Mouse (Mus musculus): ENCODE data around the gene Ano6. TPM values are rescaled to one million over a fixed set of nuclear protein-coding genes. Genes with fewer than 3 reads are reported as not detected.

Gene Ano6
- polyA plus RNA-seq, 1 experiment from 2014 or later = 30.0 TPM

GRCm38 (mm10) chr15:95758069-95758468 lies 32.6 kb upstream of the Ano6 start:
- 89% methylated on average over 5 of the region's 5 CpGs for WGBS
- Histone ChIP-seq H3K4me3 (no peak overlapping the region), H3K36me3 (no peaks in the 10 kb centered on the region), H3K9me3 (replicated peaks) (no peaks in the 10 kb centered on the region), H3K4me1 (peaks cover under 1% of the 10 kb centered on the region; the same call in 1 of the 2 replicates), H3K27me3 (ENCODE audit: low read depth, poor library complexity, severe bottlenecking) (no peaks in the 10 kb centered on the region), H3K27ac (replicated peaks) (no peak overlapping the region)
- DNase-seq (ENCODE audit: low spot score) = no peak

- no peaks in the 10 kb centered on the region for H3K27me3 ChIP-seq (ENCODE audit: low read depth, poor library complexity, severe bottlenecking)
- H3K36me3 ChIP-seq = no peaks in the 10 kb centered on the region
- 87% methylated on average over 12 of the region's 12 CpGs for WGBS
- H3K4me1 ChIP-seq = peaks cover 5% of the 10 kb centered on the region; the same call in 1 of the 2 replicates
- H3K27ac ChIP-seq (replicated peaks) = no peak overlapping the region
- H3K4me3 ChIP-seq = no peak overlapping the region
- DNase-seq (ENCODE audit: low spot score) = no peak
- no peaks in the 10 kb centered on the region for H3K9me3 ChIP-seq (replicated peaks)
Measured at GRCm38 (mm10) chr15:95758696-95759434, 31.8 kb upstream of the Ano6 start.

GRCm38 (mm10) chr15:95759857-95760256 lies 30.8 kb upstream of the Ano6 start:
- peaks cover 5% of the 10 kb centered on the region; the same call in 1 of the 2 replicates for H3K4me1 ChIP-seq
- 77% methylated on average over 6 of the region's 6 CpGs for WGBS
- H3K36me3 ChIP-seq = no peaks in the 10 kb centered on the region
- H3K4me3 ChIP-seq = no peak overlapping the region
- H3K27ac ChIP-seq (replicated peaks) = no peak overlapping the region
- no peak for DNase-seq (ENCODE audit: low spot score)
- H3K27me3 ChIP-seq (ENCODE audit: low read depth, poor library complexity, severe bottlenecking) = no peaks in the 10 kb centered on the region
- no peaks in the 10 kb centered on the region for H3K9me3 ChIP-seq (replicated peaks)

GRCm38 (mm10) chr15:95761420-95761819 lies 29.2 kb upstream of the Ano6 start:
- peaks cover 5% of the 10 kb centered on the region; the same call in 1 of the 2 replicates for H3K4me1 ChIP-seq
- H3K27ac ChIP-seq (replicated peaks) = no peak overlapping the region
- no peaks in the 10 kb centered on the region for H3K9me3 ChIP-seq (replicated peaks)
- no peak for DNase-seq (ENCODE audit: low spot score)
- H3K36me3 ChIP-seq = no peaks in the 10 kb centered on the region
- 84% methylated on average over 7 of the region's 7 CpGs for WGBS
- no peak overlapping the region for H3K4me3 ChIP-seq
- no peaks in the 10 kb centered on the region for H3K27me3 ChIP-seq (ENCODE audit: low read depth, poor library complexity, severe bottlenecking)

- H3K27ac ChIP-seq (replicated peaks) = no peak overlapping the region
- no peaks in the 10 kb centered on the region for H3K9me3 ChIP-seq (replicated peaks)
- no peaks in the 10 kb centered on the region for H3K27me3 ChIP-seq (ENCODE audit: low read depth, poor library complexity, severe bottlenecking)
- H3K4me3 ChIP-seq = no peak overlapping the region
- no peaks in the 10 kb centered on the region for H3K36me3 ChIP-seq
- DNase-seq (ENCODE audit: low spot score) = peak; percentile 77
- peaks cover 5% of the 10 kb centered on the region; the same call in 1 of the 2 replicates for H3K4me1 ChIP-seq
- WGBS = 37% methylated on average over 12 of the region's 12 CpGs
Measured at GRCm38 (mm10) chr15:95762661-95763303, 27.9 kb upstream of the Ano6 start.

- Histone ChIP-seq H3K4me3 (no peak overlapping the region), H3K4me1 (peaks cover 5% of the 10 kb centered on the region; the same call in 1 of the 2 replicates), H3K27me3 (ENCODE audit: low read depth, poor library complexity, severe bottlenecking) (no peaks in the 10 kb centered on the region), H3K27ac (replicated peaks) (no peak overlapping the region), H3K9me3 (replicated peaks) (no peaks in the 10 kb centered on the region), H3K36me3 (no peaks in the 10 kb centered on the region)
- WGBS = 47% methylated on average over 6 of the region's 6 CpGs
- DNase-seq (ENCODE audit: low spot score) = no peak
Measured at GRCm38 (mm10) chr15:95763464-95763863, 27.2 kb upstream of the Ano6 start.

GRCm38 (mm10) chr15:95765271-95765670 lies 25.4 kb upstream of the Ano6 start:
- WGBS = 91% methylated on average over 8 of the region's 8 CpGs
- Histone ChIP-seq H3K4me1 (peaks cover 5% of the 10 kb centered on the region; the same call in 1 of the 2 replicates), H3K27ac (replicated peaks) (no peak overlapping the region), H3K27me3 (ENCODE audit: low read depth, poor library complexity, severe bottlenecking) (no peaks in the 10 kb centered on the region), H3K4me3 (no peak overlapping the region), H3K36me3 (no peaks in the 10 kb centered on the region), H3K9me3 (replicated peaks) (no peaks in the 10 kb centered on the region)
- no peak for DNase-seq (ENCODE audit: low spot score)

- H3K9me3 ChIP-seq (replicated peaks) = no peaks in the 10 kb centered on the region
- no peak for DNase-seq (ENCODE audit: low spot score)
- peaks cover 5% of the 10 kb centered on the region; the same call in 1 of the 2 replicates for H3K4me1 ChIP-seq
- H3K27ac ChIP-seq (replicated peaks) = no peak overlapping the region
- 87% methylated on average over 6 of the region's 6 CpGs for WGBS
- H3K27me3 ChIP-seq (ENCODE audit: low read depth, poor library complexity, severe bottlenecking) = no peaks in the 10 kb centered on the region
- no peaks in the 10 kb centered on the region for H3K36me3 ChIP-seq
- H3K4me3 ChIP-seq = no peak overlapping the region
Measured at GRCm38 (mm10) chr15:95765936-95766335, 24.7 kb upstream of the Ano6 start.

- DNase-seq (ENCODE audit: low spot score) = no peak
- Histone ChIP-seq H3K36me3 (no peaks in the 10 kb centered on the region), H3K4me1 (peaks cover 5% of the 10 kb centered on the region; the same call in 1 of the 2 replicates), H3K27me3 (ENCODE audit: low read depth, poor library complexity, severe bottlenecking) (no peaks in the 10 kb centered on the region), H3K9me3 (replicated peaks) (no peaks in the 10 kb centered on the region), H3K4me3 (no peak overlapping the region), H3K27ac (replicated peaks) (no peak overlapping the region)
- WGBS = 76% methylated on average over 7 of the region's 7 CpGs
Measured at GRCm38 (mm10) chr15:95767825-95768224, 22.8 kb upstream of the Ano6 start.

GRCm38 (mm10) chr15:95768703-95769102 lies 21.9 kb upstream of the Ano6 start:
- Histone ChIP-seq H3K27ac (replicated peaks) (no peak overlapping the region), H3K27me3 (ENCODE audit: low read depth, poor library complexity, severe bottlenecking) (no peaks in the 10 kb centered on the region), H3K9me3 (replicated peaks) (no peaks in the 10 kb centered on the region), H3K4me1 (no peaks in the 10 kb centered on the region), H3K4me3 (no peak overlapping the region), H3K36me3 (no peaks in the 10 kb centered on the region)
- no peak for DNase-seq (ENCODE audit: low spot score)
- 90% methylated on average over 5 of the region's 5 CpGs for WGBS

- no peaks in the 10 kb centered on the region for H3K4me1 ChIP-seq
- H3K9me3 ChIP-seq (replicated peaks) = no peaks in the 10 kb centered on the region
- 87% methylated on average over 4 of the region's 4 CpGs for WGBS
- H3K27ac ChIP-seq (replicated peaks) = no peak overlapping the region
- no peak for DNase-seq (ENCODE audit: low spot score)
- H3K4me3 ChIP-seq = no peak overlapping the region
- no peaks in the 10 kb centered on the region for H3K27me3 ChIP-seq (ENCODE audit: low read depth, poor library complexity, severe bottlenecking)
- H3K36me3 ChIP-seq = no peaks in the 10 kb centered on the region
Measured at GRCm38 (mm10) chr15:95769576-95769975, 21.1 kb upstream of the Ano6 start.

- Histone ChIP-seq H3K9me3 (replicated peaks) (no peaks in the 10 kb centered on the region), H3K36me3 (no peaks in the 10 kb centered on the region), H3K27ac (replicated peaks) (no peak overlapping the region), H3K4me3 (no peak overlapping the region), H3K4me1 (no peaks in the 10 kb centered on the region), H3K27me3 (ENCODE audit: low read depth, poor library complexity, severe bottlenecking) (no peaks in the 10 kb centered on the region)
- 89% methylated on average over 2 of the region's 2 CpGs for WGBS
- no peak for DNase-seq (ENCODE audit: low spot score)
Measured at GRCm38 (mm10) chr15:95770307-95770706, 20.3 kb upstream of the Ano6 start.

- no peak overlapping the region for H3K27ac ChIP-seq (replicated peaks)
- H3K4me3 ChIP-seq = no peak overlapping the region
- no peaks in the 10 kb centered on the region for H3K4me1 ChIP-seq
- no peak for DNase-seq (ENCODE audit: low spot score)
- no peaks in the 10 kb centered on the region for H3K27me3 ChIP-seq (ENCODE audit: low read depth, poor library complexity, severe bottlenecking)
- 57% methylated on average over 13 of the region's 13 CpGs for WGBS
- no peaks in the 10 kb centered on the region for H3K36me3 ChIP-seq
- H3K9me3 ChIP-seq (replicated peaks) = no peaks in the 10 kb centered on the region
Measured at GRCm38 (mm10) chr15:95772374-95772773, 18.3 kb upstream of the Ano6 start.
